Mouse (Mus musculus): ENCODE results near the gene Sctr.

The Sctr gene

GRCm38 (mm10) chr1:120027693-120028092, 21.0 kb downstream of the Sctr start:
- DNase-seq (ENCODE audit: extremely low spot score) = no peak

GRCm38 (mm10) chr1:120030474-120030873, 23.8 kb downstream of the Sctr start:
- DNase-seq (ENCODE audit: extremely low spot score) = no peak

GRCm38 (mm10) chr1:120032804-120033468, 26.2 kb downstream of the Sctr start:
- peak; percentile 59 for DNase-seq (ENCODE audit: extremely low spot score)

DNA sequence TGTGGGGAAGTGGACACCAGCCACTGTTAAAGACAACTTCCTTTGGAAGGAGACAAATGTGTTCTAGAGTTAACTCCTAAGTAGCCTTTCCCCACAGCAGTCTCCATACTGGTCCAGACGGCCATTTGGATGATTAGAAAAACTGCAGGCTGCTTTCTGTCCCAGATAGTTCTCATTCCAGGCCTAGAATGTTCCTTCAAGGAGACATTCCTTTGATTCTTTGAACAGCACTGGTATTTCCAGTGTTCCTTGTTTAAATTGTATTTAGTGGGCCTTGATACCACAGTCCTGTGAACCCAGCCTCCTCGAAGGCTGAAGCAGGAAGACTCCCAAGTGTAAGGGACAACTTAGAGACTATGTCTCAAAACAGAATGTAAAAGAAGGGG, 26.8 kb downstream of the Sctr start:
- DNase-seq (ENCODE audit: extremely low spot score) = no peak

DNA sequence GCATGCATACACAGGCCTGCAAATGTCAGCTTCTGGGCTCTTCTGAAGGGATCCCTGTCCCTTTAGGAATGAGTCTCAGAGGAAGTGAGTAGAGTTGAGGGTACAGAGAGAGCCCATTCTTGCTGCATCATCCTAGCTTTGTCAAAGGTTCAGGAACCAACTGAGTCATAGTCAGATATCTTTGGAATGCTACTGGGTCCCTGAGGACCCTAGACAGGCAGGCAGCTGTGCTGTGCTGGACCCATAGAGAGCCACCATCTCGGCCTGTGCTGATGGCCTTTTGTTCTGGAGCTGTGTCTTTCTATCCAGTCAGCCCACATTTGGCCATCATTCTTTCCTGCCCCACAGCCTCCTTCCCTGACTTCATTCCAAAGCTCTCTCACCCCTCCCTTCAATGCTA, 28.1 kb downstream of the Sctr start:
- no peak for DNase-seq (ENCODE audit: extremely low spot score)

DNA sequence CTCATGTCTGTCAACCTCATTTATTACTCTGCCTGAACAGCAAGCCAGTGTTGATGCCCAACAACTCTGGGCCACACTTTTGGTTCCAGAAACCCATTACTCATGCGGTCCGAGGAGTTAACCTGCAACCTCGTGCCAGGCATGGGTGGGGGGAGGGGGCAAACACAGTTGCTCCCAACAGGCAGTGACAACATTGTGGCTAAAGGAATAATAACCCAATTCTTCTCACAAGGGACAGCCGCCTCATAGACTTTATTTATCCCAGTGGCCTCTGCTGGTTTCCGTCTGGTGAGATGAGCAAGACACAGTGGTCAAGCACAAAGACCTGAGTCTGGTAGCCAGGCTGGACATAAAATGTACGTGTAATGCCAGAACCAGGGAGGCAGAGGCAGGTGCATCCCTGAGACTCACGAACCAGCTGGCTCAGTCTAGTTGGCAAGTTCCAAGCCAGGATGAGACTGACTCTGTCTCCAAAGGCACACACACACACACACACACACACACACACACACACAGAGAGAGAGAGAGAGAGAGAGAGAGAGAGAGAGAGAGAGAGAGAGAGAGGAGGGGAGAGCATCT, 28.9 kb downstream of the Sctr start:
- DNase-seq (ENCODE audit: extremely low spot score) = no peak

GRCm38 (mm10) chr1:120037021-120037683, 30.5 kb downstream of the Sctr start:
- no peak for DNase-seq (ENCODE audit: extremely low spot score)

GRCm38 (mm10) chr1:120038594-120038993, 31.9 kb downstream of the Sctr start:
- DNase-seq (ENCODE audit: extremely low spot score) = no peak

- DNase-seq (ENCODE audit: extremely low spot score) = no peak
Observed at GRCm38 (mm10) chr1:120042421-120042820, 35.7 kb downstream of the Sctr start.

DNA sequence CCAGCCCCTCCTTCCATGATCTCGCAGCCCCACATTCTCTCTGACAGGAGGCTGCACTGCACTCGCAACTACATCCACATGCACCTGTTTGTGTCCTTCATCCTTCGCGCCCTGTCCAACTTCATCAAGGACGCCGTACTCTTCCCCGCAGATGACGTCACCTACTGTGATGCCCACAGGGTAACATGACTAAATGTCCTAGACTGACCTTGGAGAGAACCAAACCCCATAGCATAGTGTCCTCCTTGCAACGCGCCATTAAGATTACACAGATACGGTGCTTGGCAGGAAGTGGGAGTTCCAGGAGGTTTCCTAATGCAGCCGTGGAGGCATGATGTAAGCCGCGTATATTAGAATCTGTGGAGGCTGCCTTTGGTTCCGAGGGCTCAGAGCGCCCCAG, 37.9 kb downstream of the Sctr start:
- DNase-seq (ENCODE audit: extremely low spot score) = no peak

DNA sequence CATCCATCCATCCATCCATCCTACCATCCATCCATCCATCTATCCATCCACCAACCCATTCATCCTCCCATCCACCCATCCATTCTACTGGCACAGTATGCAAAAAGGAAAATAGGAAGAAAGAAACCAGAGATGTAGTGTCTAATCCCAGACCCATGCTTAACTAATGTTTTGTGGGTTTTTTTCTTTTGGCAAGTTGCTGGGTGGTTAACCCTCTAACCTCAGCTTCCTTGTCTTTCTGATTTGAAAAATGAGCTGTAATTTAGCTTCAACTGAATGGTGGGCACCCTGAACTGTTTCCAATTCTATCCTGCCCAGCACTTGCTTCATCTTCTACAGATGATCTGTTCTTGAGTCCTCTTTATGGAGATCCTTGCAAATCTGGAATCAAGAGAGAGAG, 40.6 kb downstream of the Sctr start:
- no peak for DNase-seq (ENCODE audit: extremely low spot score)

DNA sequence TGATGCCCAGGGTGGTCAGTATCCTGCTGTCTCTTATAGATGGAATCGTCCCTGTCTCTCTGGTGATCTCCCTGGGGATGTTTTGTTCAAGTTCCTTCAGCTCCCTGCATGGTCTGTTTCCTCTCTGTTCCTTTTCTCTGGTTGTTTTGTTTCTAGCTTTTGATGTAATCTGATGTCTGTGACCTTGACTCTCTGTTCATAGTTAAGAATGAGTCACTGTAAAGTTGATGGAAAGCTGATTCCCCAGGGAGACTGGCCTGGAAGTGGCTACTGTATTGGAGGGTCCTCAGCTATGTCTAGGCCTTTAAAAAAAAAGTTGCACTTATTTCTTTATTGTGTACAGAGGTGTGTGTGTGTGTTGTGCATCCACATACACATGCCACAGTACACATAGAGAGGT, 44.4 kb downstream of the Sctr start:
- no peak for DNase-seq (ENCODE audit: extremely low spot score)

DNA sequence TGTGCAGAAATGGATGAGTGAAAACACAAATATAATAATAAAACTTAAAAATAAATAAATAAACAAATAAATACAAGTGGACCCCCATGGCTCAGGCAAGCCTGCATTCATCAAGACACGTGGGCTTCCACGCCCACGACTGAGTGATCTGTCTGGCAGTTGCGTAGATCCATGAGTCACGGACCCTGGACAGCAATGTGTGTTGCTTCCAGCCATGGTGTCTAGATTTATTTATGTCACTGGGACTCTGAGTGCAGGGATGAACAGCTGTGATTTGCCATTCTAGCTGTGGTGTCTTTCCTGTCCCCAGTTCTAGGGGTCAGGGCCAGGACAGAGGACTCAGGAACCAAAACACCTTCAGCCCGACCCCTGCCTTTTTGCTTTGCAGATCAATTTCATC, 48.3 kb downstream of the Sctr start:
- DNase-seq (ENCODE audit: extremely low spot score) = no peak

DNA sequence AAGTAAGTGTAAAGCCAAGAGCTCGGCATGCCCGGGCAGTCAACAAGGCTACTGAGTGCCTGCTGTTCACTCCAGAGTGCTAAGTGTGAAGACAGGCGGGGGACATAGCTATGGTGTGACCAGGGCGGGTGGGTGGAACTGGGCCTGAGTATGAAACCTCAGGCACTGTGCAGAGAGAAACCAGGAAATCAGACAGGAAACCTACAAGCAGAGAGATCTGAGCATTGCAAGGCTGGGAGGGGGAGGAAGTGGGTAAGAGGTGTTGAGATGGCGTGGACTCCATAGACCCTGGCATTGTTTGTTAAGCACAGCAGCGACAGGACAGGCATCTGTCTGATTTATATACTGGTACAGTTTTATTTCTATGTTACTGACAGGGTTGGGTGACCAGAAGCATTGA, 48.8 kb downstream of the Sctr start:
- DNase-seq (ENCODE audit: extremely low spot score) = no peak

GRCm38 (mm10) chr1:120056236-120056635, 49.5 kb downstream of the Sctr start:
- no peak for DNase-seq (ENCODE audit: extremely low spot score)

GRCm38 (mm10) chr1:120057044-120057443, 50.4 kb downstream of the Sctr start:
- no peak for DNase-seq (ENCODE audit: extremely low spot score)

DNA sequence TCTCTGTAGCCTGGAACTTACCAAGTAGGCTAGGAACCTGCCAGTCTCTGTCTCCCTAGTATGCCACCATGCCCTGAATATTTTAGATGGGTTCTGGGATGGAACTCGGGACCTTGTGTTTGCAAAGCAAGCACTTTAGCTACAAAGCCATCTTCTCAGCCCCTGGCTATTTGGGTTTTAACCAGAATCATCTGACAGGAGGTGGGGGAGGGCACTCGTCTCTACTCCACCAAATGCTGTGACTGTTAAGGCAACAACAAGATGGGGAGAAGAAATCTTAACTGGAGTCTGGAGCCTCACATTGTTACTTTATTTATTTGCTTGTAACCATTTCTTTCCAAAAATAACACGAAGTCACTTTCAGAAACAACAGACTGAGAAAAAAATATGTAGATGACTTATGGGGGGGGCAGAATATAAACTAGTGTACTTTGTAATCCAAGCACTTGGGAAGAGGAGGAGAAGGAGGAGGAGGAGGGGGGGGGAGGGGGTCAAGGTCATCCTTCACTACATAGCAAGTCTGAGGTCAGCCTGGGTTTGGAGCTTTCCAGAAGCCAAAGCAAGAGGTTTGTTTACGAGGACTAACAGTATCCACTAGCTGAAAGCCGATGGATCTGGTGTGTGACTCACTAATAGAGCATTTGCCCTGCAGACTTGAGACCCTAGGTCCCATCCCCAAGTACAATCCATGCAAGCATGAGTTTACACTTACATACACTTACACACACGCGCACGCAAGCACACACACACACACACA, 51.2 kb downstream of the Sctr start:
- no peak for DNase-seq (ENCODE audit: extremely low spot score)

DNA sequence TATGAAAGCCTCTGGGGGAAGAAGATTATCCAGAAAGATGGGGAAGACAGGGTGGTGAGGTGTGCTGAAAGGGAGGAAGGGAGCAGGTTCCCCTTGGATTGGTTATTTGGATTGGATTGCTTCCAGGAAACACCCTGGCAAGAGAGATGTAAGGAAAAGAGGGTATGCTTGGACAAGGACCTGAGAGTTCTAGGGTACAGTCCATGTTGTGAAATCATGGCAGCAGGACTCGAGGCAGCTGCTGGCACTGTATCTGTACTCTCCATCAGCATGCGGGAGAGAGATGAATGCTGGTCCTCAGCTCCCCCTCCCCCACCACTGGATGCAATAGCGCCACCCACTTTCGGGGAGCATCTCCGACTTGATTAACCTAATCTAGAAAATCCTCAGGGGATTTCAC, 54.0 kb downstream of the Sctr start:
- DNase-seq (ENCODE audit: extremely low spot score) = no peak

DNA sequence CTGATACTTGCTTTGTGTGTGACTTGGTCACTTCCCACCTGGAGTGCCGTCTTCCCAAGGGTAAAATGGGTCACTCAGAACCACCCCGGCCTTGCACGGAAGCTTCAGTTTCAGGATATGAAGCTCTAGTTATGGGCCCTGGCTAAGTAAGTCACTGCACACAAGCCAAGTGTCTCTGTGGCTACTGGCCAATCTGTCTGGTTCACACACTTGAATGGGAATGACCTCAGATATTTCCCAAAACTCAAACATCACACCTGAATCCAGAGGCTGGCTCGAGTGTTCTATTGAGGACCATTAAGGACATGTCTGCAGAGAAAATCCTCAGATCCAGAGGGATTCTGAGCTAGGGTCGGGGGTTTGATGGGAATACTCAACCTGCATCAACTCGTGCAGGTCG, 55.5 kb downstream of the Sctr start:
- no peak for DNase-seq (ENCODE audit: extremely low spot score)

GRCm38 (mm10) chr1:120064036-120064682, 57.5 kb downstream of the Sctr start:
- DNase-seq (ENCODE audit: extremely low spot score) = no peak

DNA sequence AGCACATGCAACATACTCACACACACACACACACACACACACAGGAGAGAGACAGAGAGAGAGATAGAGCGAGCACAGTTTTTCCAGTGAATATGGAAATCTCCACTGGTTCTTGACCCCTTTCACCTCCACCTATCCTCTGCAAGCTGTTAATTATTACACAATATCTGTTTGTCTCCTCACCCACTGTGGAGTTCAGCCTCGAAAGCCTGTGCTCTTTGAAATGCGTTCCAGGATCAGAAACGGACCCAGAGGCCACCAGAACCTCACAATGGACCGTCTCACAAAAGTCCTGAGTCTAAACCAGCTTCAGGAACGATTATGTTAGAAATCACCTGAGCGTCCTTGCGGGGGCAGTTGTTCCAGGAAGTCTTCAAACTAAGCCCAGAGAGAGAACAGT, 59.5 kb downstream of the Sctr start:
- DNase-seq (ENCODE audit: extremely low spot score) = no peak

- no peak for DNase-seq (ENCODE audit: extremely low spot score)
Observed at GRCm38 (mm10) chr1:120066625-120067024, 59.9 kb downstream of the Sctr start.
